Mouse (Mus musculus) MEL (cell line): ENCODE data around the gene Mcrip1.

ENCODE experiments used
- CTCF ChIP-seq, 3 experiments: IDR thresholded peaks in 2 of 3; conservative IDR thresholded peaks in 1 of 3; 2 replicates each; pipeline ENCODE4 v1.5.1; 2011 to 2012; ENCODE audit warnings: low read length in 3 of 3, low read depth in 2 of 3, mild to moderate bottlenecking in 2 of 3, improper control_type of control experiment in 1 of 3, inconsistent platforms in 1 of 3, mixed read lengths in 1 of 3, moderate library complexity in 1 of 3; ENCODE audit not compliant: control insufficient read depth in 1 of 3, insufficient read depth in 1 of 3, poor library complexity in 1 of 3, severe bottlenecking in 1 of 3
- ZMIZ1 ChIP-seq: IDR thresholded peaks from 2 replicates; pipeline ENCODE4 v1.6.1; 2012; ENCODE audit warnings: low read depth, mild to moderate bottlenecking, inconsistent platforms, low read length, improper control_type of control experiment, moderate library complexity

DNA sequence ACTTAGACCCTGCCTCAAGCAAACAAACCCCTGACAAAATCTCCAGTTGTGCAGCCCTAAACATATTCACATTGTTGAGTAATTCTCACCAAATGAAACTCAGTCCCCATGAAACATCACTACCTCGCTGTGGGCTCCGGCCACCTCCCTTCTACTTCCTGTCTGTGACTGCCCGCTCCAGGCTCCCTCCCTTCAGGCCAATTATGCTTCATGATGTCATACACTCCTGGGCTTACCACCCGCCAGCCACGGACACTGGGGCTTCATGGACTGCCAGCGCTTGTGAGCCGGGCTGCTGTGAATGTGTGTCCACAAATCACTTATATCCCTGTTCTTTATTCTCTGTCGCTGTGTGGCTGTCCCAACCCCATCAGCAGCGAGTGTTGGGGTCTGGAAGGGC lies 29.8 kb downstream of the Mcrip1 start:
- TF ChIP-seq ZMIZ1 (no peak), CTCF (IDR thresholded peaks at IDR 0.05 in 2 of 3, conservative IDR thresholded peaks at IDR 0.05 in 1 of 3; ENCODE audit: control insufficient read depth in 1 of 3, insufficient read depth in 1 of 3, low read depth in 2 of 3, low read length in 3 of 3, poor library complexity in 1 of 3, severe bottlenecking in 1 of 3) (no peak)
